Mouse (Mus musculus) MEL (cell line): Measurements from ENCODE around the gene Naa15.
A peak's percentile ranks its signal among the peaks of the same experiment; 100 is the strongest.

Experiments used
- BHLHE40 ChIP-seq: IDR thresholded peaks from 2 replicates; pipeline ENCODE4 v1.6.1; 2012; ENCODE audit warnings: low read depth, mild to moderate bottlenecking, inconsistent platforms, low read length, improper control_type of control experiment, borderline replicate concordance
- CTCF ChIP-seq, 3 experiments: IDR thresholded peaks in 2 of 3; conservative IDR thresholded peaks in 1 of 3; 2 replicates each; pipeline ENCODE4 v1.5.1; 2011 to 2012; ENCODE audit warnings: low read length in 3 of 3, low read depth in 2 of 3, mild to moderate bottlenecking in 2 of 3, improper control_type of control experiment in 1 of 3, inconsistent platforms in 1 of 3, mixed read lengths in 1 of 3, moderate library complexity in 1 of 3; ENCODE audit not compliant: control insufficient read depth in 1 of 3, insufficient read depth in 1 of 3, poor library complexity in 1 of 3, severe bottlenecking in 1 of 3
- EP300 ChIP-seq, 2 experiments: IDR thresholded peaks; 2 replicates each; pipeline ENCODE4 v1.6.1; 2011; ENCODE audit warnings: improper control_type of control experiment in 2 of 2, low read length in 2 of 2, low read depth in 1 of 2, mild to moderate bottlenecking in 1 of 2
- MXI1 ChIP-seq: IDR thresholded peaks from 2 replicates; pipeline ENCODE4 v1.6.1; 2011; ENCODE audit warnings: mild to moderate bottlenecking, low read depth, low read length, improper control_type of control experiment
- POLR2A ChIP-seq, 2 experiments: IDR thresholded peaks; 2 replicates each; pipeline ENCODE4 v1.6.1; 2011 to 2012; ENCODE audit warnings: low read length in 2 of 2, mild to moderate bottlenecking in 2 of 2, control low read depth in 1 of 2, improper control_type of control experiment in 1 of 2, low read depth in 1 of 2, moderate library complexity in 1 of 2; ENCODE audit not compliant: control insufficient read depth in 1 of 2, insufficient read depth in 1 of 2, poor library complexity in 1 of 2
- ZKSCAN1 ChIP-seq: IDR thresholded peaks from 2 replicates; pipeline ENCODE4 v1.6.1; 2012; ENCODE audit warnings: low read depth, mild to moderate bottlenecking, inconsistent platforms, low read length, improper control_type of control experiment, moderate library complexity
- ZMIZ1 ChIP-seq: IDR thresholded peaks from 2 replicates; pipeline ENCODE4 v1.6.1; 2012; ENCODE audit warnings: low read depth, mild to moderate bottlenecking, inconsistent platforms, low read length, improper control_type of control experiment, moderate library complexity

GRCm38 (mm10) chr3:51377878-51378664, 36.9 kb upstream of the Naa15 start:
- TF ChIP-seq CTCF (IDR thresholded peaks at IDR 0.05 in 2 of 3, conservative IDR thresholded peaks at IDR 0.05 in 1 of 3; ENCODE audit: control insufficient read depth in 1 of 3, insufficient read depth in 1 of 3, low read depth in 2 of 3, low read length in 3 of 3, poor library complexity in 1 of 3, severe bottlenecking in 1 of 3) (peak; percentile 9 to 68 (median 52); a peak in 4 of 6 replicates), ZKSCAN1 (no peak), MXI1 (peak; percentile 7), BHLHE40 (no peak), EP300 (IDR thresholded peaks at IDR 0.05; ENCODE audit: low read depth in 1 of 2, low read length in 2 of 2) (no peak; a peak in 1 of 4 replicates), POLR2A (IDR thresholded peaks at IDR 0.05; ENCODE audit: control insufficient read depth in 1 of 2, insufficient read depth in 1 of 2, low read depth in 1 of 2, low read length in 2 of 2, poor library complexity in 1 of 2) (no peak; a peak in 1 of 4 replicates), ZMIZ1 (no peak; the same call in 1 of the 2 replicates)
